Mouse (Mus musculus) bone marrow, adult 2 months (tissue): ENCODE measurements around the gene Atg14. TPM values are rescaled to one million over a fixed set of nuclear protein-coding genes. Genes with fewer than 3 reads are reported as not detected.
A peak's percentile ranks its signal among the peaks of the same experiment; 100 is the strongest.
"Not testable (repeated sequence)": the region's sequence is repeated elsewhere in the genome, so short reads cannot be mapped to it uniquely, and the experiment has no call there.

Experiments
- H3K27ac ChIP-seq: fragments of 200-500 bp; 2 replicates; pipeline ENCODE4 v1.5.1; 2012; ENCODE audit warnings: low read depth, mild to moderate bottlenecking, control low read depth, inconsistent platforms, low read length; ENCODE audit not compliant: control insufficient read depth, poor library complexity, insufficient read depth
- H3K4me1 ChIP-seq: fragments of 200-500 bp; 2 replicates; pipeline ENCODE4 v1.6.1; 2011; ENCODE audit warnings: low read length; ENCODE audit not compliant: control insufficient read depth, insufficient read depth
- H3K4me3 ChIP-seq: fragments of 200-500 bp; replicated peaks from 2 replicates; pipeline ENCODE3; 2011; ENCODE audit warnings: mild to moderate bottlenecking, low read depth, low read length, control low read depth; ENCODE audit not compliant: control insufficient read depth
- CTCF ChIP-seq: fragments of 200-500 bp; IDR thresholded peaks from 2 replicates; pipeline ENCODE4 v1.5.1; 2011; ENCODE audit warnings: low read length, control low read depth; ENCODE audit not compliant: control insufficient read depth, insufficient read depth
- POLR2A ChIP-seq: fragments of 200-500 bp; IDR thresholded peaks from 2 replicates; pipeline ENCODE4 v1.6.1; 2011; ENCODE audit warnings: low read depth, mild to moderate bottlenecking, control low read depth, low read length, borderline replicate concordance; ENCODE audit not compliant: control insufficient read depth
- WGBS: fragments of 180-500 bp; shearing (Covaris S2); methylation state at CpG from one replicate; pipeline ENCODE4 v1.1.7; 2018; 5-methylcytosine and 5-hydroxymethylcytosine counted together
- polyA plus RNA-seq: library from polyadenylated mRNA; stranded (reverse); fragments of >200 nt; gene quantifications from 2 replicates; pipeline ENCODE4 v1.2.4, GENCODE M21; 2011; ENCODE audit warnings: low replicate concordance; ENCODE audit not compliant: missing spikeins, insufficient read depth, insufficient read length

Gene Atg14
- polyA plus RNA-seq, 1 experiment: 9.8 TPM

DNA sequence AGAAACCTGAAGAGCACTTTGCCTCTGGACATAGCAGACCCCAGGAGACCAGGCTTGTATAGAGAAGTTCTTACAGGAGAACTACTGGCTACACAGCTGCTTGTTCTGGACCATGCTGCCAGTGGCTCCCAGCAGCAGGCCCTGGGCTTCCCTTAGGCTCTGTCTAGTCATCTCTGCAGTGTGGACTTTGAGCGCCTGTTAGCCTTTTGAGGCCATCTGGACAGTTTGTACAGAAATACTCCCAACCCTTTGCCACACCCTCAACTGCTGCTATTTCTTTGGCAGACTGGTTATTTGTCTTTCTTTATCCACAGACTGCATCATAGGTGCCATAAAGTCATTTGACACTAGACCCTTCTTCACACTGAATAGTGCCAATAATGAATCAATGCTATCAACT, 35.4 kb downstream of the Atg14 start:
- Histone ChIP-seq H3K4me1 (peaks cover 2% of the 10 kb centered on the region; the same call in 1 of the 2 replicates), H3K4me3 (no peak overlapping the region), H3K27ac (no peak overlapping the region)
- WGBS: 82% methylated on average over 1 of the region's 1 CpGs
- TF ChIP-seq CTCF (no peak), POLR2A (no peak)

DNA sequence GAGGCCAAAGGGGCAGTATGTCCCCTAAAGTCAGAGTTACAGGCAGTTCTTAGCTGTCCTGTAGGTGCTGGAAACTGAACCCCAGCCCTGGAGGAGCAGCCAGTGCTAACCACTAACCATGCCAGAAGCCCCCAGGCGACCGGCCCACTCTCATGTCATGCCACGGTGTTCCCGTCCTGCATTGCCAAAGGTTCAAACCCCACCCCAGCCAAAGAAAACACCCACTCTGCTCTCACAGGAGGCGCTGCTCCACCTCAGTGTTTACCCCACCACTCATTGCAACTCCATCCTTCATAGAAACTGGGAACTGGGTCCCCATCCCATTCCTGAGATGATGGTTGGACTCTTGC, 36.3 kb downstream of the Atg14 start:
- peaks cover 2% of the 10 kb centered on the region; the same call in 1 of the 2 replicates for H3K4me1 ChIP-seq
- H3K27ac ChIP-seq: peak overlapping the region; percentile 65
- 86% methylated on average over 5 of the region's 5 CpGs for WGBS
- no peak for TF ChIP-seq POLR2A
- TF ChIP-seq CTCF: no peak
- no peak overlapping the region for H3K4me3 ChIP-seq

DNA sequence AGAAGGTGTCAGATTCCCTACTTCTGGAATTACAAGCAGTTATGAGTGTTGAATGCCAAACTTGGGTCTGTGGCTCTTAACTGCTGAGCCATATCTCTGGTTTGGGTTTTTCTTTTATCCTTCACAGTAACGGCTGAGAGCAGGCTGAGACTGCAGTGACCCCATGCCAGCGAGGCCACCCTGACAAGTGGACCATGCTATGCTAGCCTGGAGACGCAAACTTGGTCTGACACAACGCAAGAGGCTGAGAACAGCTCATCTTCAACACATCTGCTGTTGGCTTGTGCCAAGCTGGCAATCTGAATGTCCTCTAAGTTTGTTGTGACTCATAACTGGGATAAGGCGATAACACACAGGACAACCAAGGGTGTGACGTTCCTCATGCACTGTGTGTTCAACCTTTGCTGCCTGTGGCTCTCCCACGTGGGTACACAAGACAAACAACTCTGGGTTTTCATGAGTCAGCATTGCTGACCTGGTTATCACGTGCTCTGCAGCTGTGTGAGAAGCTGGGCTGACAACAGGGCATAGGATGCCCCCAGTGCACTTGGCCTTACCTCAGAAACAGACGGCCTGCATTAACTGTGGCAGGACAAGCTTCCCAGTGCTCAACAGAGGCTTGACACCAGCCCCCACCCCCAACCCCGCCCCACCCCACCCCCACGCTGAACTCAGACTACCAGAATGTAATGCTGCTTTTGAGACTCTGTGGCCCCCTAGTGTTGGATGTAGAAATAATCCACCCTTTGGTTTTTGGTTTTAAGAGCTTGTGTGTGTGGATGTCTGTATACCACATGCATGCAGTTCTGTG, 36.9 kb downstream of the Atg14 start:
- no peak overlapping the region for H3K4me3 ChIP-seq
- peaks cover 2% of the 10 kb centered on the region; the same call in 1 of the 2 replicates for H3K4me1 ChIP-seq
- 28% methylated on average over 11 of the region's 11 CpGs for WGBS
- H3K27ac ChIP-seq: peak overlapping the region; percentile 65
- no peak for TF ChIP-seq POLR2A
- no peak for TF ChIP-seq CTCF

DNA sequence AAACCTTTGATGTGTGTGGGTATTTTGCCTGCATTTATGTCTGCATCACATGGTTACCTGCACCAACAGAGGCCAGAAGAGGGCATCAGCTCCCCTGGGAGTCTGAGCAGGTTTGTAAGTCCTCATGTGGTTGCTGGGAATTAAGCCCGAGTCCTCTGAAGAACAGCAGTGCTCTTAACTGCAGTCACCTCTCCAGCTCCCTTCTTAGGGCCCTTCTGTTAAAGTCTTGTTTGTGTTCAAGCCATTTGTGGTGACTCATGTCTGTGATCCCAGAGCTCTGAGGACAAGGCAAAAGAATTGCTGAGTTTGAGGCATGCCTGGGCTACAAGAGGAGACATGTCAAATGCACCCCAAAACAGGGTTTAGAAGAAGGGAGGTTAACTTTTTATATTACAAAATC, 38.0 kb downstream of the Atg14 start:
- Histone ChIP-seq H3K4me1 (peaks cover 3% of the 10 kb centered on the region; the same call in 1 of the 2 replicates), H3K4me3 (no peak overlapping the region), H3K27ac (no peak overlapping the region; the same call in 1 of the 2 replicates)
- TF ChIP-seq CTCF: no peak
- TF ChIP-seq POLR2A: no peak
- WGBS: 86% methylated on average over 1 of the region's 1 CpGs

DNA sequence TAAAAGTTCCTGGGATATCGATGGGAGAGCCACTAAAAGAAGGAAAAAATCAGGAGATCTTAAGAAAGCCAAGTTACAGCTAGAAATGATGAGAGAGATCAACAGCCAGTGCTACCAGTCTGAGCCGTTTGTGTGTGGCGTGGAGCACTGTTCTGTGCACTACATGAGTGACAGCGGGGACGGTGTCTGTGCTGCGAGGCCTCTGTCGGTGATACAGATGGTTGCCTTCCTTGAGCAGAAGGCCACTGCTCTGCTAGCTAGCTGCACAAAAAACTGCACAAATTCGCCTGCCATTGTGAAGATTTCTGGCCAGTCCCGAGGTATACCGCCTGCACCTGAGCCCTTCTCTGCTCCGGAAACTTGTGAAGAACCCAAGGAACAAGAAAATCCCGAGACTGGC, 40.9 kb downstream of the Atg14 start:
- WGBS: 94% methylated on average over 12 of the region's 12 CpGs
- H3K4me1 ChIP-seq, H3K4me3 ChIP-seq, H3K27ac ChIP-seq: not testable (repeated sequence)

DNA sequence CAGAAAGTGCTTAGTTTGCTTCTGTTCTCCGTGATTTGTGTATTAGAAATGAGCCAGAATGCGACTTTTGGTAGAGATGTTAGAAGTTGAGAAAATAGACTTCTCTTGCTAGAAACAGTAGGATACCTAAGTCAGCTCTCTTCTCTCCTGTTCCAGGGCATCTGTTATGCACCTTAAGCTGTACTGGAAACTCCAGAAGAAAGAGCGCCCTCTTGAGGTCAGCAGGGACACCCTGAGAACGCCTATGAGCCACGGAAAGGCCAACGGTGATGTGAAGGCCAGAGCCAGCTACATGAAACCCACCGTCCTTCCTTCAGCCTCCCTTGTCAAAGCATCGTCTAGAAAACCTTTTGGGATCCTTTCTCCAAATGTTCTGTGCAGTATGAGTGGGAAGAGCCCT, 41.4 kb downstream of the Atg14 start:
- no peak overlapping the region for H3K27ac ChIP-seq
- peaks cover 3% of the 10 kb centered on the region; the same call in 1 of the 2 replicates for H3K4me1 ChIP-seq
- no peak overlapping the region for H3K4me3 ChIP-seq
- WGBS: 35% methylated on average over 8 of the region's 8 CpGs
- TF ChIP-seq POLR2A (no peak), CTCF (peak; percentile 80)

DNA sequence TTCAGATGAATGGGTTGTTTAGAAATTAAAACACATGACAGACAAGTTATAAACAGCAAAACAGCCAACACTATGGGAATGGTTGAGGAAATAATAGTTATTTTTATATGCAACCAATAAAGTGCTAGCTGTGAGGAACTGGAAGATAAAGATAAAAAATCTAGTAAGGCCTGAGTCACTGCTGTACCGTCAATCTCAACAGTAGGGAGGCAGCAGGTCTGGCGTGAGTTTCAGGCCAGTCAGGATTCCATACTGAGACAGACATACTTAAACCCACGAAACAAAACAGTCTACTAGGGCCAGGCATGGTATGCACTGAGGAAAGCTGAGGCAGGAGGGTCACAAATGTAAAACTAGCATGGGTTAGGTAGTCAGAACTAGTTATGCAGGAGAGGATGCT, 42.2 kb downstream of the Atg14 start:
- H3K27ac ChIP-seq: 0 out of 2 replicates have a peak overlapping the region, but pooled peaks have one; percentile 38
- TF ChIP-seq POLR2A (no peak), CTCF (no peak)
- H3K4me3 ChIP-seq: no peak overlapping the region
- 58% methylated on average over 3 of the region's 3 CpGs for WGBS
- H3K4me1 ChIP-seq: peaks cover 1% of the 10 kb centered on the region; the same call in 1 of the 2 replicates

DNA sequence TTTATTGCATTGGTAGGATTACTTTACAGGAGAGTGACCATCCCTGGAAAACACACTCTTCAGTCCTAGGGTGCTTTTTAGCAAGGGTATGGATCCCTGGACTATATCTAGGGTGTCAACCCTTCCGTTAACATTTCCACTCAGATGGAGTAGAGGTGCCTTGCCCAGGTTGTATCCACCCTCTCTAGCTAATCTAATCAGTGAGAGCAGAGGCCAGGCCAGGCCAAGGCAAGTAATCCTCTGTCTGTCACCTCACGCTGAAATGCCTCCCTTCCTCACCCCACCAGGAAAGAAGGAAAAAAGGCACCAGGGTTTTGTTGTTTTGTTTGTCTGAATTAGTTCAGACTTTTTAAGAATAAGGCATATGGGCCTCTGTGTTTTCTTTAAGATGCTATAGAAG, 42.6 kb downstream of the Atg14 start:
- Histone ChIP-seq H3K4me1 (peaks cover 1% of the 10 kb centered on the region; the same call in 1 of the 2 replicates), H3K4me3 (no peak overlapping the region), H3K27ac (no peak overlapping the region; the same call in 1 of the 2 replicates)
- TF ChIP-seq POLR2A: no peak
- TF ChIP-seq CTCF: no peak
- 51% methylated on average over 2 of the region's 2 CpGs for WGBS

DNA sequence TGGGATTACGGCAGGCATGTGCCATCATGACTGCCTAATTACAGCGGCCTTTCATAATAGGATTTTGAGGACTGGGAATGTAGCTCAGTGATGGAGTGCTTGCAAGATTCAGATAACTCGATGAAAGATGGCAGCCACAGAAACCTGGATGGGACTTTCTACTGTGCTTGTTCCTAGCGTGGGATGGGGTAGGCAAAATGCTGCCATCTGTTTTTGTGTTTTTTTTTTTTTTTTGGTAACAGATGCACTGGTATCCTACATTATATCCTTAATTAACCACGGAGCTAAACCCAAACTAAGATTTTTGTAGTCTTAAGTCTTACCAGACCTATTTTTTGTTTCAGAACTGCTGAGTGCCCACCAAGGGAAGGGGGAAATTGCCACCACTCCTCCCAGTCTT, 44.6 kb downstream of the Atg14 start:
- no peak for TF ChIP-seq CTCF
- no peak for TF ChIP-seq POLR2A
- Histone ChIP-seq H3K27ac (no peak overlapping the region), H3K4me1 (peaks cover 1% of the 10 kb centered on the region; the same call in 1 of the 2 replicates), H3K4me3 (no peak overlapping the region)
- 88% methylated on average over 5 of the region's 5 CpGs for WGBS
